9 mouse cellular contexts compared by ENCODE assay signal in the genomic region with DNA sequence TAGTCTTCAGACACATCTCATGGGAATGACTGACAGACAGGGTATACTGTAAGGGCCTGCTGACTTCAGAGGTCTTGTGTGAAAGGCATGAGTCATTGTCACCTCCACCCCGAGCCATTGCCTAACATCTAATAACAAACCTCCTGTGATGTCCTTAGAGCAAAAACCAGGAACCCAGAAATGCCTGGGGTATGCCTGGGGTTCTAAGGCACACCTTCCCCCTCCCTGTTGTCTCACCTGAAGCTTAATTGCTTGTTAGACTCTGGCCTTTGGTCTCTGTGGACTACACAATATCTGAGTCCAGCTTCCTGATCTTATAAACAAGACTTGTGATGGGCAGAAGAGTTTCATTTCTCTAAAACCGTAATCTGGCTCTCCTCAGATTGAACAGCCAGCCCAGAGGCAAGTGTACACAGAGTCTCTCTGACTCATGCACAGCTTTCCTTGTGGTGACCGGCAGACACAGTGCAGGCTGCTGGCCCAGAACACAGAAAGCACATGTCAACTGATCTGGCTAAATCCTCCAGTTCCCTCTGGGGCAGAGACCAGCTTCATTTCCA.
DNase-seq lines count a peak whose midpoint lies in the region; ATAC-seq and TF ChIP-seq lines count a peak whose summit lies in the region.
"Had no signal": no experiment of that assay in that cellular context is flagged by ENCODE, and none has a peak within 500 bp of the region (broad histone marks: within the 10 kb centered on the region; RNA-seq: fewer than 3 reads in every experiment).

No protein-coding gene starts in this region.

- no peak for TF ChIP-seq CTCF in liver, postnatal 0 days (IDR thresholded peaks at IDR 0.05; ENCODE audit: low read depth)

- no peak for TF ChIP-seq EP300 in liver, postnatal 0 days (IDR thresholded peaks at IDR 0.05; ENCODE audit: low read depth)

- H3K4me3 ChIP-seq in liver, postnatal 0 days (ENCODE audit: low read depth, low read length) = no peak overlapping the region
- H3K4me3 ChIP-seq: neural tube, embryonic 15.5 days had no signal

- ATAC-seq in liver, postnatal 0 days = peak; percentile 63
- ATAC-seq in neutrophil, adult 5-6 weeks (ENCODE audit: extremely low read depth, insufficient number of reproducible peaks, low FRiP score, poor library complexity, severe bottlenecking) = peak; percentile 74

- WGBS in liver, postnatal 0 days (ENCODE audit: insufficient replicate concordance) = 59% methylated on average over 3 of the region's 3 CpGs

- H3K4me1 ChIP-seq in liver, postnatal 0 days (ENCODE audit: insufficient read depth) = peaks cover 11% of the 10 kb centered on the region

- no peak for DNase-seq in liver, postnatal 0 days
- no peak for DNase-seq in liver
- DNase-seq in c-Kit-positive CD71-positive TER-119-positive erythroid progenitor cells, embryonic 14.5 days (ENCODE audit: low spot score) = peak; percentile 2
- DNase-seq in heart, postnatal 10 days = peak; percentile 45 to 52
- no peak for DNase-seq in embryo, embryonic 9.5 days (ENCODE audit: extremely low spot score)
- no peak for DNase-seq in left cerebral cortex, postnatal 14 days (ENCODE audit: low spot score in 2 of 2)
- DNase-seq: kidney, postnatal 14 days had no signal

- no peaks in the 10 kb centered on the region for H3K9me3 ChIP-seq in liver, postnatal 0 days (ENCODE audit: low read length)
- H3K9me3 ChIP-seq: neural tube, embryonic 15.5 days had no signal

- no peaks in the 10 kb centered on the region for H3K27me3 ChIP-seq in liver, postnatal 0 days (ENCODE audit: insufficient read depth, low read length)

- H3K36me3 ChIP-seq in liver, postnatal 0 days (replicated peaks; ENCODE audit: insufficient read depth, low read length) = no peaks in the 10 kb centered on the region
- H3K36me3 ChIP-seq: neural tube, embryonic 15.5 days had no signal

- H3K27ac ChIP-seq in liver, postnatal 0 days (ENCODE audit: low read depth) = 0 out of 2 replicates have a peak overlapping the region, but pooled peaks have one; percentile 22
- H3K27ac ChIP-seq: neural tube, embryonic 15.5 days had no signal

- H3K4me2 ChIP-seq in liver, postnatal 0 days (ENCODE audit: low read depth, low read length) = no peak overlapping the region
- H3K4me2 ChIP-seq: neural tube, embryonic 15.5 days had no signal

- intact Hi-C loops in heart, postnatal 10 days (cut with DNase I) = loop anchor here (5.0 kb wide), 1 partner anchor 88 kb away; a partner anchor contains a TSS
- intact Hi-C loops in left cerebral cortex, postnatal 14 days (cut with DNase I) = no loop called here

- no peak overlapping the region for H3K9ac ChIP-seq in liver, postnatal 0 days (replicated peaks)
- H3K9ac ChIP-seq: neural tube, embryonic 15.5 days had no signal

Comparison
In these comparisons a context has a peak if more than half of its experiments do, and no peak if none do; other contexts are left out.
1. DNase-seq: peak in c-Kit-positive CD71-positive TER-119-positive erythroid progenitor cells, embryonic 14.5 days (single experiment) and heart, postnatal 10 days (2 of 2); none in liver, postnatal 0 days (single experiment), liver (single experiment), embryo, embryonic 9.5 days (single experiment) and left cerebral cortex, postnatal 14 days (0 of 2).